Mouse (Mus musculus): ENCODE measurements around the gene Akap14.

The Akap14 gene

DNA sequence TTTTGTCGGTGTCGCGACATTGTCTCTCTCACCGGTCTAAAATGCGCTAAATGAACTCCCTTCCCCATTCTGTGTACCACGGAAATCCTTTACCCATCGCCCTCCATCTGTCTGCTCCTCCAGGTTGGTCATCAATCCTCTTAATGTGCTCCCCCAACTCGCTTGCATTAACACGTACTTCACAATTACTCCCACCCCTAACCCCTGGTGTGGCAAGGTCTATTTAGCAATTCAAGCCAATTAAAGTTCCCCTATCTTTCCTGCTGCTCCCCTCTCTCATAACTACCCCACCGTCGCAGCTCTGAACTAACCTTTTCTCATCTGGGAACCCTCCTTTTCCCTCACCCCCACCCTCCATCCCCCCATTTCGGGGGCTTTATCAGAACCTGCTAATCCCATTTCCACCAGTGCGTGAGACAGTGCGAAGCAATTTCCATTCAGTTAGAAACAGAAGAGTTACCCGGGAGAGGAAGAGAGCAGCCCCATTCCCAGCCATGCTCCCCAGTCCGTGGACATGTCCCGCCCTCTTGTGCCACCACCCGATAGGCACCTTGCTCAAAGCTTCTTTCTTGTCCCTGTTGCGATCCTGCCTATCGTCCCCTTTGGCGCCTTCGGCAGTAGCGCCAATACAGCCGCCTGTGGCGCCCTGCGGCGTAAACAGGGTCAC is 59.0 kb downstream of the Akap14 start:
- DNase-seq (ENCODE audit: inconsistent age in 2 of 2, low spot score in 1 of 2), result no peak

DNA sequence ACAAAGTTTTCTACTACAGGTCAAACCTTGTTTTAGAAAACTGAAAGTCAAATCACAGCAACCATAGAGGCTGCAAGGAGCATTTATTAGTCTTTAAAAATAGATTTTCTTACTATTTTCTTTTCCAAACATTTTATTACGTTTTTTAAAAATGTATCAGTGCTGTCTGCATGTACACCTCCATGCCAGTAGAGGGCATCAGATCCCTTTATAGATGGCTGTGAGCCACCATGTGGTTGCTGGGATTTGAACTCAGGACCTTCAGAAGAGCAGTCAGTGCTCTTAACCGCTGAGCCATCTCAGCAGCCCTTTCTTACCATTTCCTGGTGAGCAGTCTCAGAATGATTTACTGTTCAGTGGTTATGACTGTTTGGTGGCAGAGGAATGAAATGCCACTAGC is 64.8 kb downstream of the Akap14 start:
- DNase-seq (ENCODE audit: inconsistent age in 2 of 2, low spot score in 1 of 2), result no peak

Data from adrenal gland, adult (tissue).